Mouse (Mus musculus) lung, postnatal 0 days (tissue): ENCODE measurements at regions not wholly inside any gene's neighbourhood (a gene's known extent, or its start where the extent isn't known, plus 50 kb on each side); places are given as distances from the start of the nearest gene placed in this dataset.

Experiments used
- CTCF ChIP-seq: IDR thresholded peaks from 2 replicates; pipeline ENCODE4 v1.5.1; 2016; ENCODE audit warnings: antibody characterized with exemption, mild to moderate bottlenecking
- EP300 ChIP-seq: IDR thresholded peaks from 2 replicates; pipeline ENCODE4 v1.6.1; 2016; ENCODE audit warnings: antibody characterized with exemption, mild to moderate bottlenecking, control low read depth

DNA sequence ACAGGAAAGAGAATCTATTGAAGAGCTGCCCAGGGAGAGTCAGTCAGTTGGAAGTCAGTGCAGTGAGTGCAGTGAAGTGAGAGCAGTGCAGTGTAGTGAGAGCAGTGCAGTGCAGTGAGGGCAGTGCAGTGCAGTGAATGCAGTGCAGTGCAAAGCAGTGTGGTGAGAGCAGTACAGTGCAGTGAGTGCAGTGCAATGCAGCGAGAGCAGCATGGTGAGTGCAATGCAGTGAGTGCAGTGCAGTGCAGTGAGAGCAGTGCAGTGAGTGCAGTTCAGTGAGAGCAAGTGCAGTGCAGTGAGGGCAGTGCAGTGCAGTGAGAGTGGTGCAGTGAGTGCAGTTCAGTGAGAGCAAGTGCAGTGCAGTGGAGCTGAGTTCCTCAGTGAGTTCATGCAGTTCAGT is 288.2 kb downstream of the Adra2a start:
- TF ChIP-seq CTCF (no peak), EP300 (no peak)
